Mouse (Mus musculus): ENCODE results near the gene Tbc1d9b.

DNA sequence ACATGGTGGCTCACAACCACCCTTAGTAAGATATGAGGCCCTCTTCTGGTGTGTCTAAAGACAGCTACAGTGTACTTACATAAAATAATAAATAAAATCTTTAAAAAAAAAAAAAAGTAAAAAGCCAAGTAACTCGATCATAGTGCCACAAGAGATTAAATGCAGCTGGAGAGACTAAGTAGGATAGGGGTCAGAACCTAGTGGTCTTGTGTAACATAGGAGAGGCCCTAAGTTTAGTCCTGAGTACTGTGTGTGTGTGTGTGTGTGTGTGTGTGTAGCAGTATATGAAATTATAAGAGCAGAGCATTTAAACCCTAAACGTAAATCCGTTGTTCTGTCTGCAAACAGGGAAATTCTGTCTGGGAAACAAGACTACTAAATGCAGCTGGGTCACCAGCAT lies 61.1 kb downstream of the Tbc1d9b start:
- TF ChIP-seq CTCF (IDR thresholded peaks at IDR 0.05; ENCODE audit: low read depth) (no peak), EP300 (IDR thresholded peaks at IDR 0.05; ENCODE audit: low read depth) (no peak)
